Mouse (Mus musculus): ENCODE data around the gene Tmem243. TPM values are rescaled to one million over a fixed set of nuclear protein-coding genes. Genes with fewer than 3 reads are reported as not detected.
A peak's percentile ranks its signal among the peaks of the same experiment; 100 is the strongest.

Gene Tmem243
- polyA plus RNA-seq, 1 experiment = 12.8 TPM

DNA sequence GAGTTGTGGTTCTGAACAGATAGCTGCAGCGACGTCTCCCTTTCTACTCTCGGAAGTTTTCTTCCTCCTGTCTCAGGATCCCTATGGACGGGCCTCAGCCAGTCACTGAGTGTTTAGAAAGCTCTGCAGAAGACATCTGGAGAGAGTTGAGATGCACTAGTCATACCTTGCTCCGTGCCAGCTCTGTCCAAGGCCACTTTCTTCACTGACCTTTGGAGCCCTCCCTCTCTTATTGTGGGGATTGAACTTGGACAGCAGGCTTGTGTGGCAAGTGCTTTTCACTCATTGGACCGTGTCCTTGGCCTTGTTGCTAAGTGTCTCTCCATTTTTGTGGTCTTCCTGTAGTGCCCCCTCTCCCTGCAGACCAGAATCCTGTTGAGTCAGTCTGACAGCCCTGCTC is 6.3 kb downstream of the Tmem243 start:
- no peak overlapping the region for H3K27ac ChIP-seq (ENCODE audit: control insufficient read depth, insufficient read depth, low read length)
- no peak for DNase-seq
- no peaks in the 10 kb centered on the region for H3K27me3 ChIP-seq (ENCODE audit: control insufficient read depth, insufficient read depth, low read length)
- no peaks in the 10 kb centered on the region for H3K36me3 ChIP-seq (ENCODE audit: control insufficient read depth, insufficient read depth, low read length)
- 77% methylated on average over 6 of the region's 6 CpGs for WGBS
- peaks cover 6% of the 10 kb centered on the region for H3K4me1 ChIP-seq (replicated peaks; ENCODE audit: control insufficient read depth, insufficient read depth, low read length)
- H3K4me3 ChIP-seq (ENCODE audit: control insufficient read depth, insufficient read depth, low read length) = no peak overlapping the region
- TF ChIP-seq CTCF (IDR thresholded peaks at IDR 0.05; ENCODE audit: borderline replicate concordance, control insufficient read depth, extremely low read depth, insufficient read depth, low read length, poor library complexity) (no peak), POLR2A (IDR thresholded peaks at IDR 0.05; ENCODE audit: control insufficient read depth, extremely low read depth, insufficient read depth, low read length, poor library complexity) (no peak)

GRCm38 (mm10) chr5:9107296-9108089 is 7.0 kb downstream of the Tmem243 start:
- Histone ChIP-seq H3K27me3 (ENCODE audit: control insufficient read depth, insufficient read depth, low read length) (no peaks in the 10 kb centered on the region), H3K36me3 (ENCODE audit: control insufficient read depth, insufficient read depth, low read length) (no peaks in the 10 kb centered on the region), H3K4me1 (replicated peaks; ENCODE audit: control insufficient read depth, insufficient read depth, low read length) (peaks cover 6% of the 10 kb centered on the region), H3K4me3 (ENCODE audit: control insufficient read depth, insufficient read depth, low read length) (no peak overlapping the region), H3K27ac (ENCODE audit: control insufficient read depth, insufficient read depth, low read length) (no peak overlapping the region)
- no peak for TF ChIP-seq POLR2A (IDR thresholded peaks at IDR 0.05; ENCODE audit: control insufficient read depth, extremely low read depth, insufficient read depth, low read length, poor library complexity)
- no peak for TF ChIP-seq CTCF (IDR thresholded peaks at IDR 0.05; ENCODE audit: borderline replicate concordance, control insufficient read depth, extremely low read depth, insufficient read depth, low read length, poor library complexity)
- WGBS = 66% methylated on average over 8 of the region's 8 CpGs
- no peak for DNase-seq

- WGBS = 89% methylated on average over 5 of the region's 5 CpGs
- DNase-seq = no peak
- H3K4me3 ChIP-seq (ENCODE audit: control insufficient read depth, insufficient read depth, low read length) = no peak overlapping the region
- no peak for TF ChIP-seq CTCF (IDR thresholded peaks at IDR 0.05; ENCODE audit: borderline replicate concordance, control insufficient read depth, extremely low read depth, insufficient read depth, low read length, poor library complexity)
- TF ChIP-seq POLR2A (IDR thresholded peaks at IDR 0.05; ENCODE audit: control insufficient read depth, extremely low read depth, insufficient read depth, low read length, poor library complexity) = no peak
- H3K4me1 ChIP-seq (replicated peaks; ENCODE audit: control insufficient read depth, insufficient read depth, low read length) = peaks cover 6% of the 10 kb centered on the region
- H3K36me3 ChIP-seq (ENCODE audit: control insufficient read depth, insufficient read depth, low read length) = no peaks in the 10 kb centered on the region
- H3K27me3 ChIP-seq (ENCODE audit: control insufficient read depth, insufficient read depth, low read length) = no peaks in the 10 kb centered on the region
- H3K27ac ChIP-seq (ENCODE audit: control insufficient read depth, insufficient read depth, low read length) = no peak overlapping the region
These were observed 8.0 kb downstream of the Tmem243 start for GRCm38 (mm10) chr5:9108490-9108889.

DNA sequence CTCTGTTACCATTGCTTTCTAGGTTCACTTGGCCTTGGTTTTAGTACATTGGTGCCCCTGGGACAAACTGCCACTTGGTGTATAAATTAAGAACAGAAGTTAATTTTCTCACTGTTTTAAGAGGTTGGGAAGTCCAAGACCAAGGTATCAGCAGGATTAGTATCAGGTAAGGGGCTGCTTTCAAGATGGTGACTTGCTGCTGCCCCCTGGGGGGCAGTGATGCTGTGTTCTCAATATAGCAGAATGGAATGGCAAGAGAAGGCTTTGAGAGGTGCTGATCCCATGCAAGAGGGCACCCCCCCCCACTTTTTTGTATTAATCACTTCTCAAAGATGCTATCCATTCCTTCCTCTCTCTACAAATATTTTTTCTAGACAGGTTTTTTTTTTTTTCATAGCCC is 9.1 kb downstream of the Tmem243 start:
- no peak overlapping the region for H3K4me3 ChIP-seq (ENCODE audit: control insufficient read depth, insufficient read depth, low read length)
- no peak overlapping the region for H3K27ac ChIP-seq (ENCODE audit: control insufficient read depth, insufficient read depth, low read length)
- H3K4me1 ChIP-seq (replicated peaks; ENCODE audit: control insufficient read depth, insufficient read depth, low read length) = peaks cover 6% of the 10 kb centered on the region
- H3K27me3 ChIP-seq (ENCODE audit: control insufficient read depth, insufficient read depth, low read length) = no peaks in the 10 kb centered on the region
- peak; percentile 51 for DNase-seq
- TF ChIP-seq POLR2A (IDR thresholded peaks at IDR 0.05; ENCODE audit: control insufficient read depth, extremely low read depth, insufficient read depth, low read length, poor library complexity) (no peak), CTCF (IDR thresholded peaks at IDR 0.05; ENCODE audit: borderline replicate concordance, control insufficient read depth, extremely low read depth, insufficient read depth, low read length, poor library complexity) (no peak)
- no peaks in the 10 kb centered on the region for H3K36me3 ChIP-seq (ENCODE audit: control insufficient read depth, insufficient read depth, low read length)

DNA sequence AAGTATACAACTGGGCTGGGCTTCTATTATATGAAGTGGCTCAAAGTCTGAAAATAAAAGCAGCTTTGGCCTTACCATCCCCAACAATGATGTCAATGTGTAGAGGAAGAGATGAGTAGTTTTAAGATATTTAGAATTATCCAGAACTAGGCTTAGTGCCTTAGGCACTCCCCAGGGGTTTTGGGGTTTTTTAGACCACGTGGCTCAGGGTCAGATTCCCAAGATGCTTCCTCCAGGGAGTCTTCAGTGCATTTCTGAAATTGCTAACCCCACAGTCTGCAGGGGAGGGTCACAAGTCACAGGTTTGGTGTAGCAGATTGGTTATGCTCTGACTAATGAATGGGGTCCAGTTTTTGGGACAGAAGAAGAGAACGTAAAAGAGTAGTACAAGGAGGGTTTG is 10.8 kb downstream of the Tmem243 start:
- WGBS = 81% methylated on average over 2 of the region's 2 CpGs
- H3K4me1 ChIP-seq (replicated peaks; ENCODE audit: control insufficient read depth, insufficient read depth, low read length) = peaks cover 6% of the 10 kb centered on the region
- no peaks in the 10 kb centered on the region for H3K27me3 ChIP-seq (ENCODE audit: control insufficient read depth, insufficient read depth, low read length)
- TF ChIP-seq POLR2A (IDR thresholded peaks at IDR 0.05; ENCODE audit: control insufficient read depth, extremely low read depth, insufficient read depth, low read length, poor library complexity) = no peak
- no peak for TF ChIP-seq CTCF (IDR thresholded peaks at IDR 0.05; ENCODE audit: borderline replicate concordance, control insufficient read depth, extremely low read depth, insufficient read depth, low read length, poor library complexity)
- no peaks in the 10 kb centered on the region; the same call in 1 of the 2 replicates for H3K36me3 ChIP-seq (ENCODE audit: control insufficient read depth, insufficient read depth, low read length)
- H3K27ac ChIP-seq (ENCODE audit: control insufficient read depth, insufficient read depth, low read length) = no peak overlapping the region
- H3K4me3 ChIP-seq (ENCODE audit: control insufficient read depth, insufficient read depth, low read length) = no peak overlapping the region
- no peak for DNase-seq

DNA sequence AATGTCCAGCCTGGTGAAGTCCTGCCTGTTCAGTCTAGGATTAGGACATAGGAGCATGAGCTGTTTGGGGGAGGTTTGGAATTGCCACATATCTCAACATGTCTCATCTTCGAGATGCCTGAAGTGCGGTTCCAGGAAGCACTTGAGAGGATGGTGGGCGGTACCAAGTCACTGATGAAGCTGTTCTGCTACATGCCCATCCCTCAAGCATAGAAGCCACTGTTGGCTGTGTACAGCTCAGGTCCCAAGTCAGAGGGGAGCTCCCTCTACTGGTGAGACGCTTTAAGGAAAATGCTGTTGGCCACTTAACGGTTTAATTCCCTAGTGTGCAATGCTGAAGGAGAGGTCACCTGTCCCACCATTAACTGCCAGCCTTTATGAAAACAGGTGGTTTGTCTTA is 11.3 kb downstream of the Tmem243 start:
- WGBS = 8% methylated on average over 5 of the region's 5 CpGs
- Histone ChIP-seq H3K36me3 (ENCODE audit: control insufficient read depth, insufficient read depth, low read length) (peaks cover under 1% of the 10 kb centered on the region; the same call in 1 of the 2 replicates), H3K27me3 (ENCODE audit: control insufficient read depth, insufficient read depth, low read length) (no peaks in the 10 kb centered on the region), H3K4me1 (replicated peaks; ENCODE audit: control insufficient read depth, insufficient read depth, low read length) (peaks cover 4% of the 10 kb centered on the region), H3K4me3 (ENCODE audit: control insufficient read depth, insufficient read depth, low read length) (no peak overlapping the region), H3K27ac (ENCODE audit: control insufficient read depth, insufficient read depth, low read length) (no peak overlapping the region)
- peak; percentile 63 for DNase-seq
- TF ChIP-seq POLR2A (IDR thresholded peaks at IDR 0.05; ENCODE audit: control insufficient read depth, extremely low read depth, insufficient read depth, low read length, poor library complexity) (no peak), CTCF (IDR thresholded peaks at IDR 0.05; ENCODE audit: borderline replicate concordance, control insufficient read depth, extremely low read depth, insufficient read depth, low read length, poor library complexity) (no peak)

Data from thymus, adult 2 months (tissue).